Mouse (Mus musculus) myocyte (in vitro differentiated cells): ENCODE measurements at regions not wholly inside any gene's neighbourhood (a gene's known extent, or its start where the extent isn't known, plus 50 kb on each side); places are given as distances from the start of the nearest gene placed in this dataset.

Experiments used
- H3K27me3 ChIP-seq: one replicate; pipeline ENCODE4 v1.6.1; 2011; ENCODE audit not compliant: control insufficient read depth, insufficient read depth, insufficient read length
- H3K36me3 ChIP-seq: one replicate; pipeline ENCODE4 v1.6.1; 2011; ENCODE audit not compliant: control insufficient read depth, insufficient read depth
- H3K4me2 ChIP-seq: one replicate; pipeline ENCODE4 v1.6.1; 2011; ENCODE audit warnings: low read depth, control low read depth
- H3K4me3 ChIP-seq: one replicate; pipeline ENCODE4 v1.5.1; 2011; ENCODE audit warnings: mild to moderate bottlenecking, control low read depth, moderate library complexity
- H3K79me2 ChIP-seq: one replicate; pipeline ENCODE4 v1.6.1; 2011; ENCODE audit not compliant: control insufficient read depth, insufficient read depth
- H3ac ChIP-seq: one replicate; pipeline ENCODE4 v1.6.1; 2011; ENCODE audit not compliant: control insufficient read depth, insufficient read length
- CEBPB ChIP-seq: IDR thresholded peaks from 2 replicates; pipeline ENCODE4 v1.6.1; 2011; ENCODE audit warnings: mild to moderate bottlenecking, moderate library complexity; ENCODE audit not compliant: poor library complexity, insufficient read depth, severe bottlenecking
- E2F4 ChIP-seq: IDR thresholded peaks from one replicate; pipeline ENCODE4 v1.6.1; 2011; ENCODE audit warnings: mild to moderate bottlenecking, control low read depth, moderate library complexity; ENCODE audit not compliant: insufficient read depth
- MAX ChIP-seq: IDR thresholded peaks from one replicate; pipeline ENCODE4 v1.6.1; 2011; ENCODE audit warnings: low read depth, mild to moderate bottlenecking, control low read depth
- MYOD1 ChIP-seq, 3 experiments: IDR thresholded peaks; one replicate each; pipeline ENCODE4 v1.6.1; 2011; ENCODE audit warnings: control low read depth in 2 of 3, low read depth in 2 of 3, mild to moderate bottlenecking in 2 of 3, moderate library complexity in 1 of 3; ENCODE audit not compliant: insufficient read length in 2 of 3, control insufficient read depth in 1 of 3
- MYOG ChIP-seq, 3 experiments: IDR thresholded peaks; one replicate each; pipeline ENCODE4 v1.6.1; 2011; ENCODE audit warnings: control low read depth in 2 of 3, low read depth in 2 of 3, mild to moderate bottlenecking in 2 of 3; ENCODE audit not compliant: insufficient read length in 2 of 3, control insufficient read depth in 1 of 3, insufficient read depth in 1 of 3
- POLR2A ChIP-seq: IDR thresholded peaks from one replicate; pipeline ENCODE4 v1.6.1; 2011; ENCODE audit warnings: low read depth, mild to moderate bottlenecking, control low read depth, moderate library complexity; ENCODE audit not compliant: insufficient read length
- POLR2AphosphoS2 ChIP-seq: IDR thresholded peaks from one replicate; pipeline ENCODE4 v1.6.1; 2011; ENCODE audit warnings: low read depth, control low read depth; ENCODE audit not compliant: insufficient read length
- REST ChIP-seq: IDR thresholded peaks from one replicate; pipeline ENCODE4 v1.6.1; 2011; ENCODE audit warnings: mild to moderate bottlenecking, control low read depth, moderate library complexity; ENCODE audit not compliant: insufficient read depth, insufficient read length
- SRF ChIP-seq: IDR thresholded peaks from one replicate; pipeline ENCODE4 v1.6.1; 2011; ENCODE audit warnings: low read depth; ENCODE audit not compliant: control insufficient read depth, insufficient read length
- TCF12 ChIP-seq: IDR thresholded peaks from one replicate; pipeline ENCODE4 v1.6.1; 2011; ENCODE audit warnings: mild to moderate bottlenecking, control low read depth; ENCODE audit not compliant: poor library complexity, insufficient read depth, severe bottlenecking
- TCF3 ChIP-seq: IDR thresholded peaks from one replicate; pipeline ENCODE4 v1.6.1; 2011; ENCODE audit warnings: low read depth, control low read depth; ENCODE audit not compliant: insufficient read length
- USF1 ChIP-seq: IDR thresholded peaks from one replicate; pipeline ENCODE4 v1.6.1; 2011; ENCODE audit warnings: low read depth, mild to moderate bottlenecking, control low read depth, moderate library complexity

GRCm38 (mm10) chr2:173342605-173343260 is 66.4 kb upstream of the Pmepa1 start:
- H3K4me3 ChIP-seq, result no peak overlapping the region
- H3K4me2 ChIP-seq, result no peak overlapping the region
- H3K27me3 ChIP-seq, result no peaks in the 10 kb centered on the region

GRCm38 (mm10) chr2:173343665-173344064 is 67.3 kb upstream of the Pmepa1 start:
- H3K4me2 ChIP-seq, result no peak overlapping the region
- H3K27me3 ChIP-seq, result no peaks in the 10 kb centered on the region
- no peak for TF ChIP-seq MYOG (IDR thresholded peaks at IDR 0.05; ENCODE audit: control insufficient read depth in 1 of 3, insufficient read depth in 1 of 3, insufficient read length in 2 of 3, low read depth in 2 of 3)
- no peak for TF ChIP-seq USF1
- TF ChIP-seq MAX, result no peak
- TF ChIP-seq TCF3, result no peak
- TF ChIP-seq CEBPB, result no peak
- TF ChIP-seq REST, result no peak
- no peak for TF ChIP-seq POLR2A
- no peak for TF ChIP-seq TCF12
- no peak for TF ChIP-seq SRF
- no peak for TF ChIP-seq MYOD1 (IDR thresholded peaks at IDR 0.05; ENCODE audit: control insufficient read depth in 1 of 3, insufficient read length in 2 of 3, low read depth in 2 of 3)
- no peak for TF ChIP-seq POLR2AphosphoS2
- H3K36me3 ChIP-seq, result no peaks in the 10 kb centered on the region
- no peaks in the 10 kb centered on the region for H3K79me2 ChIP-seq
- no peak overlapping the region for H3ac ChIP-seq
- H3K4me3 ChIP-seq, result no peak overlapping the region

More at GRCm38 (mm10) chr2:173342605-173343260, 66.4 kb upstream of the Pmepa1 start:
- H3K36me3 ChIP-seq, result no peaks in the 10 kb centered on the region
- no peaks in the 10 kb centered on the region for H3K79me2 ChIP-seq
- H3ac ChIP-seq, result no peak overlapping the region
- TF ChIP-seq MYOG (IDR thresholded peaks at IDR 0.05; ENCODE audit: control insufficient read depth in 1 of 3, insufficient read depth in 1 of 3, insufficient read length in 2 of 3, low read depth in 2 of 3), result no peak
- no peak for TF ChIP-seq MYOD1 (IDR thresholded peaks at IDR 0.05; ENCODE audit: control insufficient read depth in 1 of 3, insufficient read length in 2 of 3, low read depth in 2 of 3)
- TF ChIP-seq REST, result no peak
- TF ChIP-seq USF1, result no peak
- no peak for TF ChIP-seq TCF12
- TF ChIP-seq E2F4, result no peak
- TF ChIP-seq SRF, result no peak
- no peak for TF ChIP-seq POLR2AphosphoS2
- TF ChIP-seq CEBPB, result no peak
- no peak for TF ChIP-seq POLR2A
- no peak for TF ChIP-seq TCF3
- no peak for TF ChIP-seq MAX

DNA sequence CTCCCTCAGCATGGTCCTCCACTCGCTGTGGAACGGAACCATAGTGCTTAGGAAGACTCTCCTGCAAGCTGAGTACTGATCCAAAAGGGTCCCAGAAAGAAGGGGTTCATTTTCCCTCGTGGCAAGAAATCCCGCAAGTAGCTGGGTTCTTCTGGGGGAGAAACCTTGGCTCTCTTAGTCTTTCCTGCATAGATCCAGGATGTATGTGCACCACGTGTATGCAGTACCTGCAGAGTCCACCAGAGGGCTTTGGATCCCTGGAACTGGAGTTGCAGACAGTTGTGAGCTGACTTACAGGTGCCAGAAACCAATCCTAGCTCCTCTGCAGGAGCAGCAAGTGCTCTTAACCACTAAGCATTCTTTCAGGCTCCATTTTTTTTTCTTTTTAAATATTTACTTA is 67.9 kb upstream of the Pmepa1 start:
- no peaks in the 10 kb centered on the region for H3K36me3 ChIP-seq
- H3K4me3 ChIP-seq, result no peak overlapping the region
- no peaks in the 10 kb centered on the region for H3K27me3 ChIP-seq
- H3K79me2 ChIP-seq, result no peaks in the 10 kb centered on the region
- H3ac ChIP-seq, result no peak overlapping the region
- TF ChIP-seq USF1, result no peak
- TF ChIP-seq MYOG (IDR thresholded peaks at IDR 0.05; ENCODE audit: control insufficient read depth in 1 of 3, insufficient read depth in 1 of 3, insufficient read length in 2 of 3, low read depth in 2 of 3), result no peak
- TF ChIP-seq POLR2A, result no peak
- no peak for TF ChIP-seq MAX
- no peak for TF ChIP-seq MYOD1 (IDR thresholded peaks at IDR 0.05; ENCODE audit: control insufficient read depth in 1 of 3, insufficient read length in 2 of 3, low read depth in 2 of 3)
- TF ChIP-seq TCF3, result no peak
- TF ChIP-seq CEBPB, result no peak
- no peak for TF ChIP-seq POLR2AphosphoS2
- H3K4me2 ChIP-seq, result no peak overlapping the region

DNA sequence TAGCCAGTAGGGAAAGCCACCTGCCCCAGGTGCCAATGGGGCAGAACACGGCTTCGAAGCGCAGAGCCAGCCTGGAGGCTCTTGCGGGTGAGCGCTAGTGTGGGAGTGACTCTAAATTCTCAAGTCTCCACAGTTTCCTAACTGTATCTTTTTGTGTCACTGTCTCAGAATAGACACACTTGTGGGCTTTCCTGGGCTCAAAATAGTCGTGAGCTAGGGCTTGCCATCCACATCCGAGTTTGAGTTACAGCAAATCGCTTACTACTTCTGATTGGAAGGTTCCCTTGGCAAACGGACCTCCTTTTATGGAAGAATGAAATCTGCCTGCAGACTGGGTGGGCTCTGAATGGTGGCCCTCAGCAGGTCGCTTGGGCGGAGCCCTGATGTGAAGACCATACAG is 71.0 kb upstream of the Pmepa1 start:
- H3K4me2 ChIP-seq, result no peak overlapping the region
- no peaks in the 10 kb centered on the region for H3K27me3 ChIP-seq
- H3K79me2 ChIP-seq, result no peaks in the 10 kb centered on the region
- H3K4me3 ChIP-seq, result no peak overlapping the region
- no peak overlapping the region for H3ac ChIP-seq
- TF ChIP-seq MYOG (IDR thresholded peaks at IDR 0.05; ENCODE audit: control insufficient read depth in 1 of 3, insufficient read depth in 1 of 3, insufficient read length in 2 of 3, low read depth in 2 of 3) (no peak), TCF12 (no peak), REST (no peak)
- no peaks in the 10 kb centered on the region for H3K36me3 ChIP-seq

DNA sequence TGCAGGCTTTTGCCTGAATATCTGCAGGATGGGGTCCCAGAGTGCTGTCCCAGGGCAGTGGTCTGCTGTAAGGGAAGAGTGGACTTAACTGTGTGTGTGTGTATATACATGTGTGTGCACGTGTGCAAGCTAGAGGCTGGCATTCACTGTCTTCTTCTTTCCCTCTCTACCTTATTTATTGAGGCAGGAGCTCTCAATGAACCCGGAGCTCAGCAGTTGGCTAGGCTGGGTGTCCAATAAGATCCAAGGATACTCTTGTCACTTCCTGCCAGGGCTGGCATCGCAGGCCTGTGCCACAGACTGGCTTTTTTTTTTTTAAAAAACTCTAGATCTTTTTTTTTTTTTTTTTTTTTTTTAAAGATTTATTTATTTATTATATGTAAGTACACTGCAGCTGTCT is 72.4 kb upstream of the Pmepa1 start:
- Histone ChIP-seq H3K4me2 (peak overlapping the region; percentile 40), H3K4me3 (no peak overlapping the region), H3ac (no peak overlapping the region), H3K79me2 (no peaks in the 10 kb centered on the region), H3K36me3 (no peaks in the 10 kb centered on the region), H3K27me3 (no peaks in the 10 kb centered on the region)
- TF ChIP-seq POLR2A (no peak), TCF12 (no peak), POLR2AphosphoS2 (no peak), CEBPB (no peak), MAX (no peak), E2F4 (no peak), MYOG (IDR thresholded peaks at IDR 0.05; ENCODE audit: control insufficient read depth in 1 of 3, insufficient read depth in 1 of 3, insufficient read length in 2 of 3, low read depth in 2 of 3) (no peak), USF1 (no peak), SRF (no peak), MYOD1 (IDR thresholded peaks at IDR 0.05; ENCODE audit: control insufficient read depth in 1 of 3, insufficient read length in 2 of 3, low read depth in 2 of 3) (no peak)
